Mouse (Mus musculus) bone marrow macrophage, adult 2 months (primary cell): ENCODE results near the gene Orc6.

Experiments used
- CTCF ChIP-seq: IDR thresholded peaks from 2 replicates; pipeline ENCODE4 v1.5.1; 2012; ENCODE audit warnings: low read depth, mild to moderate bottlenecking, low read length, moderate library complexity
- POLR2A ChIP-seq: IDR thresholded peaks from 2 replicates; pipeline ENCODE4 v1.6.1; 2012; ENCODE audit warnings: mild to moderate bottlenecking, low read depth, low read length, borderline replicate concordance

GRCm38 (mm10) chr8:85301941-85302340, 2.5 kb downstream of the Orc6 start:
- TF ChIP-seq CTCF (no peak), POLR2A (no peak)
